8 mouse cellular contexts compared by ENCODE assay signal in genomic region chr15:96459741-96460450, GRCm38 (mm10). TPM values are rescaled to one million over a fixed set of nuclear protein-coding genes. Genes with fewer than 3 reads are reported as not detected.
DNase-seq lines count a peak whose midpoint lies in the region; ATAC-seq and TF ChIP-seq lines count a peak whose summit lies in the region.

No protein-coding gene starts in this region.

- peak; percentile 68 for DNase-seq in CD4-positive, CD25-positive, alpha-beta regulatory T cell, adult 2 months (ENCODE audit: low read depth, low spot score)
- peak; percentile 63 for DNase-seq in neural tube, embryonic 11.5 days (ENCODE audit: low spot score)

- peak overlapping the region; percentile 46 for H3K4me2 ChIP-seq in embryonic facial prominence, embryonic 15.5 days (replicated peaks)
- H3K4me2 ChIP-seq in heart, embryonic 11.5 days = peak overlapping the region; percentile 69
- H3K4me2 ChIP-seq in kidney, embryonic 15.5 days = peak overlapping the region; percentile 58
- H3K4me2 ChIP-seq in liver, embryonic 16.5 days (ENCODE audit: low read depth, low read length) = peak overlapping the region; percentile 65
- peak overlapping the region; percentile 60 for H3K4me2 ChIP-seq in neural tube, embryonic 11.5 days (ENCODE audit: low read depth)
- H3K4me2 ChIP-seq in stomach, embryonic 16.5 days (ENCODE audit: low read depth, low read length) = peak overlapping the region; percentile 60

- H3K27ac ChIP-seq in bone marrow, adult 2 months (ENCODE audit: control insufficient read depth, insufficient read depth, low read depth, low read length, poor library complexity) = peak overlapping the region; percentile 100
- peak overlapping the region; percentile 99 for H3K27ac ChIP-seq in embryonic facial prominence, embryonic 15.5 days (replicated peaks)
- peak overlapping the region; percentile 99 for H3K27ac ChIP-seq in heart, embryonic 11.5 days (ENCODE audit: low read depth, low read length)
- H3K27ac ChIP-seq in kidney, embryonic 15.5 days = peak overlapping the region; percentile 99
- peak overlapping the region; percentile 100 for H3K27ac ChIP-seq in liver, embryonic 16.5 days (ENCODE audit: low read length)
- H3K27ac ChIP-seq in neural tube, embryonic 11.5 days (ENCODE audit: low read depth, low read length) = peak overlapping the region; percentile 98
- H3K27ac ChIP-seq in stomach, embryonic 16.5 days (ENCODE audit: low read length) = peak overlapping the region; percentile 99

- TF ChIP-seq CTCF in bone marrow, adult 2 months (IDR thresholded peaks at IDR 0.05; ENCODE audit: control insufficient read depth, insufficient read depth, low read length) = no peak

- TF ChIP-seq POLR2A in bone marrow, adult 2 months (IDR thresholded peaks at IDR 0.05; ENCODE audit: borderline replicate concordance, control insufficient read depth, low read depth, low read length) = peak; percentile 55; the same call in 1 of the 2 replicates

- peak overlapping the region; percentile 86 for H3K4me3 ChIP-seq in bone marrow, adult 2 months (replicated peaks; ENCODE audit: control insufficient read depth, low read depth, low read length)
- peak overlapping the region; percentile 86 for H3K4me3 ChIP-seq in embryonic facial prominence, embryonic 15.5 days (replicated peaks)
- peak overlapping the region; percentile 93 for H3K4me3 ChIP-seq in heart, embryonic 11.5 days (ENCODE audit: low read depth, low read length)
- peak overlapping the region; percentile 78 for H3K4me3 ChIP-seq in kidney, embryonic 15.5 days (replicated peaks)
- H3K4me3 ChIP-seq in liver, embryonic 16.5 days (ENCODE audit: low read depth, low read length) = peak overlapping the region; percentile 96
- peak overlapping the region; percentile 92 for H3K4me3 ChIP-seq in neural tube, embryonic 11.5 days (ENCODE audit: low read depth, low read length)
- H3K4me3 ChIP-seq in stomach, embryonic 16.5 days (replicated peaks; ENCODE audit: low read length) = peak overlapping the region; percentile 92

- H3K4me1 ChIP-seq in bone marrow, adult 2 months (ENCODE audit: control insufficient read depth, insufficient read depth, low read length) = no peaks in the 10 kb centered on the region; the same call in 1 of the 2 replicates
- H3K4me1 ChIP-seq in embryonic facial prominence, embryonic 15.5 days = peaks cover 16% of the 10 kb centered on the region
- H3K4me1 ChIP-seq in heart, embryonic 11.5 days (ENCODE audit: control insufficient read depth, insufficient read depth, low read length) = peaks cover 19% of the 10 kb centered on the region
- H3K4me1 ChIP-seq in kidney, embryonic 15.5 days = peaks cover 41% of the 10 kb centered on the region
- peaks cover 44% of the 10 kb centered on the region for H3K4me1 ChIP-seq in liver, embryonic 16.5 days (ENCODE audit: control insufficient read depth, low read depth, low read length)
- H3K4me1 ChIP-seq in neural tube, embryonic 11.5 days (ENCODE audit: control insufficient read depth, insufficient read depth, low read length) = peaks cover 14% of the 10 kb centered on the region
- peaks cover 28% of the 10 kb centered on the region for H3K4me1 ChIP-seq in stomach, embryonic 16.5 days (ENCODE audit: control insufficient read depth, insufficient read depth, low read length)

- WGBS in bone marrow, adult 2 months = under 1% methylated on average over 65 of the region's 71 CpGs
- WGBS in embryonic facial prominence, embryonic 15.5 days = under 1% methylated on average over 65 of the region's 71 CpGs
- under 1% methylated on average over 66 of the region's 71 CpGs for WGBS in heart, embryonic 11.5 days (ENCODE audit: insufficient replicate concordance)
- WGBS in kidney, embryonic 15.5 days = under 1% methylated on average over 49 of the region's 71 CpGs
- WGBS in liver, embryonic 16.5 days (ENCODE audit: insufficient replicate concordance) = under 1% methylated on average over 58 of the region's 71 CpGs
- under 1% methylated on average over 60 of the region's 71 CpGs for WGBS in neural tube, embryonic 11.5 days
- WGBS in stomach, embryonic 16.5 days = under 1% methylated on average over 65 of the region's 71 CpGs

- ATAC-seq in embryonic facial prominence, embryonic 15.5 days (ENCODE audit: insufficient number of reproducible peaks, low FRiP score, low TSS enrichment, low read depth) = peak; percentile 15
- ATAC-seq in heart, embryonic 11.5 days (replicated peaks; ENCODE audit: insufficient number of reproducible peaks, low FRiP score, low TSS enrichment) = peak; percentile 46
- peak; percentile 52 for ATAC-seq in kidney, embryonic 15.5 days (replicated peaks; ENCODE audit: low FRiP score)
- ATAC-seq in liver, embryonic 16.5 days (ENCODE audit: low read depth) = peak; percentile 56
- ATAC-seq in neural tube, embryonic 11.5 days (ENCODE audit: insufficient read depth, low FRiP score, low TSS enrichment) = peak; percentile 60
- peak; percentile 22; the same call in 1 of the 2 replicates for ATAC-seq in stomach, embryonic 16.5 days (ENCODE audit: insufficient read depth, low FRiP score)

- H3K27me3 ChIP-seq in embryonic facial prominence, embryonic 15.5 days = no peaks in the 10 kb centered on the region
- no peaks in the 10 kb centered on the region for H3K27me3 ChIP-seq in heart, embryonic 11.5 days (ENCODE audit: control insufficient read depth, insufficient read depth, low read length)
- no peaks in the 10 kb centered on the region for H3K27me3 ChIP-seq in kidney, embryonic 15.5 days
- H3K27me3 ChIP-seq in liver, embryonic 16.5 days (ENCODE audit: control insufficient read depth, insufficient read depth, low read depth, low read length) = no peaks in the 10 kb centered on the region
- no peaks in the 10 kb centered on the region for H3K27me3 ChIP-seq in neural tube, embryonic 11.5 days (ENCODE audit: control insufficient read depth, insufficient read depth, low read length)
- no peaks in the 10 kb centered on the region for H3K27me3 ChIP-seq in stomach, embryonic 16.5 days (ENCODE audit: control insufficient read depth, insufficient read depth, low read length)

- peak overlapping the region; percentile 99 for H3K9ac ChIP-seq in embryonic facial prominence, embryonic 15.5 days
- peak overlapping the region; percentile 98 for H3K9ac ChIP-seq in heart, embryonic 11.5 days (ENCODE audit: low read depth, low read length)
- H3K9ac ChIP-seq in kidney, embryonic 15.5 days = peak overlapping the region; percentile 97
- H3K9ac ChIP-seq in liver, embryonic 16.5 days (ENCODE audit: low read depth, low read length) = peak overlapping the region; percentile 100
- H3K9ac ChIP-seq in neural tube, embryonic 11.5 days (ENCODE audit: low read length) = peak overlapping the region; percentile 93
- H3K9ac ChIP-seq in stomach, embryonic 16.5 days (ENCODE audit: low read length) = peak overlapping the region; percentile 100

- H3K9me3 ChIP-seq in embryonic facial prominence, embryonic 15.5 days (replicated peaks) = no peaks in the 10 kb centered on the region
- H3K9me3 ChIP-seq in heart, embryonic 11.5 days (replicated peaks; ENCODE audit: control insufficient read depth, low read length) = no peaks in the 10 kb centered on the region
- no peaks in the 10 kb centered on the region for H3K9me3 ChIP-seq in kidney, embryonic 15.5 days (replicated peaks)
- no peaks in the 10 kb centered on the region for H3K9me3 ChIP-seq in liver, embryonic 16.5 days (replicated peaks; ENCODE audit: control insufficient read depth, low read length)
- H3K9me3 ChIP-seq in neural tube, embryonic 11.5 days (ENCODE audit: control insufficient read depth, low read length) = no peaks in the 10 kb centered on the region
- no peaks in the 10 kb centered on the region for H3K9me3 ChIP-seq in stomach, embryonic 16.5 days (replicated peaks; ENCODE audit: control insufficient read depth, low read length)

- H3K36me3 ChIP-seq in embryonic facial prominence, embryonic 15.5 days = no peaks in the 10 kb centered on the region; the same call in 1 of the 2 replicates
- no peaks in the 10 kb centered on the region; the same call in 1 of the 2 replicates for H3K36me3 ChIP-seq in heart, embryonic 11.5 days (ENCODE audit: control insufficient read depth, insufficient read depth, low read length)
- no peaks in the 10 kb centered on the region for H3K36me3 ChIP-seq in kidney, embryonic 15.5 days
- H3K36me3 ChIP-seq in liver, embryonic 16.5 days (ENCODE audit: control insufficient read depth, insufficient read depth) = peaks cover 2% of the 10 kb centered on the region; the same call in 1 of the 2 replicates
- no peaks in the 10 kb centered on the region; the same call in 1 of the 2 replicates for H3K36me3 ChIP-seq in neural tube, embryonic 11.5 days (ENCODE audit: control insufficient read depth, insufficient read depth, low read length)
- no peaks in the 10 kb centered on the region for H3K36me3 ChIP-seq in stomach, embryonic 16.5 days (ENCODE audit: control insufficient read depth, insufficient read depth, low read length)

RNA-seq across cellular contexts. Expression of gene Scaf11, which starts 0.7 kb away (rescaled TPM):
- 30.4 and 32.1 TPM in 2 replicates for polyA plus RNA-seq in bone marrow, adult 2 months (2011; ENCODE audit: insufficient read depth, insufficient read length, low replicate concordance, missing spikeins)
- polyA plus RNA-seq in embryonic facial prominence, embryonic 15.5 days (2015; fragmentation: Nextera tagmentation; extraction: Ambion mirVana) = 80.6 and 84.0 TPM in 2 replicates
- 77.3 and 79.4 TPM in 2 replicates for polyA plus RNA-seq in heart, embryonic 11.5 days (2014; fragmentation: Nextera tagmentation; extraction: Ambion mirVana)
- 95.6 and 102 TPM in 2 replicates for polyA plus RNA-seq in kidney, embryonic 15.5 days (2015; fragmentation: Nextera tagmentation; extraction: Ambion mirVana)
- 33.3 and 37.1 TPM in 2 replicates for polyA plus RNA-seq in liver, embryonic 16.5 days (2015; fragmentation: Nextera tagmentation; extraction: Ambion mirVana)
- 96.8 and 99.7 TPM in 2 replicates for polyA plus RNA-seq in neural tube, embryonic 11.5 days (2014; fragmentation: Nextera tagmentation; extraction: Ambion mirVana)
- polyA plus RNA-seq in stomach, embryonic 16.5 days (2015; fragmentation: Nextera tagmentation; extraction: Ambion mirVana) = 70.1 and 73.0 TPM in 2 replicates

Comparison
In these comparisons a context has a peak if more than half of its experiments do, and no peak if none do; other contexts are left out.
1. Peak in every context shown above with its lines: DNase-seq, ATAC-seq, H3K4me3 ChIP-seq and H3K27ac ChIP-seq.